Mouse (Mus musculus) bone marrow macrophage, adult 2 months (primary cell): ENCODE data around the gene Serpinh1.

ENCODE experiments used
- CTCF ChIP-seq: IDR thresholded peaks from 2 replicates; pipeline ENCODE4 v1.5.1; 2012; ENCODE audit warnings: low read depth, mild to moderate bottlenecking, low read length, moderate library complexity
- POLR2A ChIP-seq: IDR thresholded peaks from 2 replicates; pipeline ENCODE4 v1.6.1; 2012; ENCODE audit warnings: mild to moderate bottlenecking, low read depth, low read length, borderline replicate concordance

DNA sequence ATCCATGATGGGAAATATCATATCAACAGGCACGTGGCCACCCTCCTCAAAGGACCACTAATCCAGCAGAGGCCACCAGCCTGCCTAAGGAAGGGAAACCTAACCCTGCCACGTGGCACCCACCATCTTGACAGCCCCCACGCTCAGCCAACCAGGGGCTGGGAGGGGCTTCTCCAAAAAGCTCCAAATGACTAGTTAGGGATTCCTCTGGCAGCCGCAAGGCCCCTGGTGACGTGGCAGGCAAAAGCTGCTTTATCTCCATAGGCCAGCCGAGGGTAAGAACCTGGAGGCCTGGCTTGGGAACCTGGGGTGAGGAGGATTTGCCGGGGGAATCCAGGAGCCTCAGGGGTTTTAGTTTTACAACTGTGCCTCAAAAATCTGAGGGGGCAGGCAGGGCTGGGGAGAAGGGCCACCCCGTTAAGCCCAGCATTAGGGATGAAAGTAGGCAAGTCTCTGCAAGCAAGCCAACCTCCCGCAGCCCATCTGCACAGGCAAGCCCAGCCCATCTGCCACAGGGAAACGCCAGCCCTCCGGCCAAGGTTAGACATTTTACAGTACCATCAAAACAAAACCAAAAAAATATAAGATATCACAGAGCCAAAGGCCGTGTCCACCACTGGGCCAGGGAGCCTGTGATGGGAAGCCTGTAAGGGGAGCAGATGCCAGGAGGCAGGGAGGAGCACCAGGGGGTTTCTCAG is 1.8 kb downstream of the Serpinh1 start:
- no peak for TF ChIP-seq CTCF
- TF ChIP-seq POLR2A = no peak
